Mouse (Mus musculus) brain, adult 2 months (tissue): ENCODE results near the gene Dok5.
A peak's percentile ranks its signal among the peaks of the same experiment; 100 is the strongest.

Source experiments
- DNase-seq: peaks from one replicate; pipeline ENCODE4 v3.0.0; 2011; ENCODE audit warnings: low read depth, low spot score

Gene Dok5

DNA sequence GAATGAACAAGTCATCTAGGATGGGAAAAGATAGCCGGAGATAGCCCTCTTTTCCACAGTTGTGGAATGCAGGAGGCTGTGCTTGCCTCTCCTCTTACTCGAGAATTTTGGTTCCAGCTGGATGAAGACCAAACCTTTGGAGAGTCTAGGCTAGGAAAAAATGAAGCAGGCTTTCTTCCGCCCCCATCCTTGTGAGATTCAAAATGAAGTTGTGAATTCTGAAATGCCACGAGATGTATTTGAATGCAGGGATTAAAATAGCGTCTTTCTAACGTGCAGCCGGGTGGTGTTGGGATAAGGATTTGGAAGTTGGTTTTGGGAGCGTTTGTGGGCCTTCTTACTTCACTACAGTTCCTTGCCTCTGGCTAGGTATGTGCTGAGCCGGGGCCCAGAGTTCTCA, 6.8 kb downstream of the Dok5 start:
- peak; percentile 90 for DNase-seq

DNA sequence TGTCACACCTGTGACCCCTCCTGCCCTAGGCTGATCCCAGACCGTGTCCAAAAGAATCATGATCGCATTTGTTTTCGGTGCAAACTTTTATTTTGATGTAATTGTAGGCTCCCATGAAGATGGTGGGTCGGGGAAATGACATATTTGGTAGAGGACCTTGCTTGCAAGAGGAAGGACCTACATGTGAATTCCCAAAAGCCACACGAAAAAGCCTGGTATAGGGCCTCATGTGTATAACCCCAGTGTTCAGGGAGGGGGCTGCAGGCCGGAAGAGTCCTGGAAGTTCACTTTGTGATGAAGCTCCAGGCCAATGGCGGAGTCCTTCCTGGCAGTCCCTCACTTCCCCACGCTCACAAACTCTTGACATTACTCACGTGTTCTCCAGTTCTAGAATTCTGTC, 7.3 kb downstream of the Dok5 start:
- no peak for DNase-seq

DNA sequence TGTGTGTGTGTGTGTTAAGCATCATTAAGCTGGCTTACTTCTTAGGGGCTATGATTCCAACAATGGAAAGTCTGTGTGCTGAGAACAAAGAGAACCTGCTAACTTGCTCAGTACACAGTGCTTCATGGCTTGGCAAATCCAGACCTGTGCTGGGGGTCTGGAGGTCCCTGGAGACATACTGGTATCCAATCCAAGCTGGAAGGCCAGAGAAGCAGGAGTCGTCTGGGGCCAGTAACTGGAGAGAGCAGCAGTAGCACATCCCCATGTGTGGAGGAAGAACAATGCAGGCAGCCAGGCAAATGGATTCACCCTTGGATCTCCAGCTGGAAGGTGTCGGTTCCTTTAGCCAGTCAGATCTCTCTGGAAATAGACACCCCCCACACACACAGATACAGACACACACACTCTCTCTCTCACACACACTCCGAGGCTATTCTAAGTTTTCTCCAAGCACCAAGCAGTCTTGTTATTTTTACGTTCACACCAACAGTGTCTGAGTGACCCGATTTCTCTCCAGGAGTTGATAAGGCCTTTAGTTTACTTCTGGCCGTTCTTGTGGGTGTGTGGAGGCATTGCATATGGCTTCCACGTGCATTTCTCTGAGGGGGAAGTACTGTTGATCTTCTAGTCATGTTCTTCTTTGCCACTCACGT, 8.2 kb downstream of the Dok5 start:
- DNase-seq, result peak; percentile 77

DNA sequence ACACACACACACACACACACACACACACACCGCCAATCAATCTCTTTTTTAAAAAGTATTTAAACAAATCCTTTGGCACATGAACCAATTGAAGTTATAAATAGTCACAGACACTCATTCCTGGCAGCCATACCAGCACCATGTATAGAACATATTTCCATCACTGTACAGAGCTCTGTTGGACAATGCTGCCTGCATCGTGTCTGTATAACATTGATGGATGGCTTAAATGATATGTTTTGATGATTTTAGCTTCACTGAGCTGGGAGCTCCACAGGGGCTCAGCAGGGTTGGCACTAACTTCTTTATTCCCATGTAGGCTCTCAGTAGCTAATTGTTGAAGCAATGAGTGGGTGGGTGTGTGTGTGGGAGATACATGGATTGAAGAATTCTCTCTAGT, 11.9 kb downstream of the Dok5 start:
- DNase-seq, result no peak

DNA sequence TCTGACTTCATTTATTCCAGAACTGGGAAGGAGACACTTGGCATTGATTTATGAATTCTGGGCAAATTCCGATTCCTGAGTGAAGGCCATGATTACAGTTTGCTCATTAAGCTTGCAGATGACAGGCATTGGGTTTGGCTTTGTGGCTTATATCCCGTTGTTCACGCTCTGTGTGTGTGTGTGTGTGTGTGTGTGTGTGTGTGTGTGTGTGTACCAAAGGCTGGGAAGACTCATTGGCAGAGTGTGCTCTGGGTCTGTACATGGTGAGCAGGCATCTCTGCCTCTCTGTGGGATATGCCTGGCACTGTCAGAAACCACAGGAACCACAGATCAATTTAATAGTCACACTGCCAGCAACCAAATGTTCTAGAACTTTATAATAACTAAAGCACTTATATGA, 17.3 kb downstream of the Dok5 start:
- DNase-seq, result no peak

DNA sequence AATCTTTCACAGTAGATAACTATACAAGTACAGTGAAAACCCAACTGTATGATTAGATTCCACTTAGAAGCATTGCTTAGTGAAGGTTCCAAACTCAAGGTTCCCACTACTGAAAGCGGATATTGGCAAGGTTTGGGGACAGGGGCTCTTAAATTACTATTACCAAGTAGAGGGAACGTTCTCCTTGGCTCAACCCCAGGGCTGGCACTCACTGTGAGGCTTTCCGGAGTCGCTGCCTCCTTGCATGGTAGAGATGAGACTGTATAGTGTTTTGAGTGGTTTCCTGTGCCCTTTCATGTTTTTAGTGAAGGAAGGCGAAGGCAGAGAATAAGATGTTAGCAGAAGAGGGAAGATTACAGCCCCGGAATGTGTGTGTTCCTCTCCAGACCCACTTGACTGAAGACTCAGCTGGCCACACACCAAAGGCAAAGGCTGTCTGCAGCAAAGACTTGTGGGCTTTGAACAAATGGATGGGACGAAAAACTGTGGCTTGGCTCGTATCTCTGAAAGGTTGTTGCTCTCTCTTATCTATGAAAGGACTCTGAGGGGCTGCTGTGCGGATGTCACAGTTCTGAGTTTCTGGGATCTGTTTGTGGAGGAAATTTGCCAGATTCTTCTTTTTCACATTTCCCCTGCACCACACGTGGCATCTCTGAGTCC, 20.7 kb downstream of the Dok5 start:
- DNase-seq, result no peak

DNA sequence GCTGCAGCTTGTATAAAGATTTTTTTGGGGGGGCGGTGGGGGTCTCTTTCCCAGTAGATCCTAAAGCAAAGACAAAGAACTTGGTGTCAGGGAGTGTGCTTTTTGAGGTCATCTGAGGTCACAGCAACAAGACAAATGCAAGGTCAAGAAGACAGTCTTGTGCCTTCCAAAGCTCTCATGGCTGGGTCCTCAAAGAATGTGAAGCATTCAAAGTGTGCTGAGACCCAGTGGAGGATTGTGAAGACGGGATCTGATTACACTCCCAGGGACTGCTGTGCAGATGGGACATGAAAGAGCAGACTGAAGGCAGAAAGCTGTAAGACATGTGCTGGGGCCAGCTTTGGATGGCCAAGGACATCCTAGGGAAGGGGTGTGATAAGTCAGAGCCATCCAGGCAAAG, 24.2 kb downstream of the Dok5 start:
- DNase-seq, result no peak

DNA sequence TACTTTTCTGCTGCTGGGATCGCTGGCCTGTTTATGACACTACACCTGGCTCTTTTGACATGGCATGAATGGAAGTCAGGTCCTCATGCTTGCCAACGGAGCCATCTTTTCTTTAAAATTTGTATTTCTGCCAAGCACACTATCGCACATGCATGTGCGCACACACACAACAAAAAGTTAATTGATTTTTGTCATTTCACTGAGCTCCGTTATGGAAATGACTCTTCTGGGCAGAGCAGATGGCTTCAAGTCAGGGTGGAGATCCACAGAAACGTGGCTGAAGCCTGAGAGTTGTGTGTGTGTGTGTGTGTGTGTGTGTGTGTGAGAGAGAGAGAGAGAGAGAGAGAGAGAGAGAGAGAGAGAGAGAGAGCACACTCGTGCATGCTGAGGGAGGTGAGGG, 25.1 kb downstream of the Dok5 start:
- no peak for DNase-seq

DNA sequence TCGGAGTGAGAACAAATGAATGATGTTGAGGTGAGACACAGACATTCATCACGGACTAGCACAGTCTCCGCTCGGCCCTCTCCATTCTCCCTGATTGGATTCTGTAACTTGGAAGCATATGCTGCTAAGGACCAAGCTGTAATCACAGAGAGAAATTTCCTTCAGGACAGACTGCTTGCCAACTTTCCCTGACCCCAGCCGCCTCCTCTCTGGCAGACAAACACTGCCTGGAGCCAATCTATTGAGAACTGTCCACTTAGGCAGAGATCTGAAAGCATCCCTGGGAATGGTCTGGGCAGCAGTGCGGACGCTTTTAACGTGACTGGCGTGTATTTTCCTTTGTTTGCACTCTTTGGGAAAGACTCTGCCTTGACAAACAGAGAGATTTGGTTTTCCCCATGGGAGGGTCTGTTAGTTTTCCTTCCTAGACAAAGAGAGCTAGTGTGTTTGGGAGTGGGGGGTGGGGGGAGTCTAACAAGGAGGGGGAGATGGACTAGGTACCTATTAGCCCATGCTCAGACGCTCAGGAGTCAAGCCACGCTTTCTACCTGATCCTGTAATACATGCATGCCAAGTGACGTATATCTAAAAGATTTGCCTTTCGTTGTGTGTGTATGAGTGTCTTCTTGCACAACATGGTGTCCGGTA, 25.7 kb downstream of the Dok5 start:
- DNase-seq, result no peak

DNA sequence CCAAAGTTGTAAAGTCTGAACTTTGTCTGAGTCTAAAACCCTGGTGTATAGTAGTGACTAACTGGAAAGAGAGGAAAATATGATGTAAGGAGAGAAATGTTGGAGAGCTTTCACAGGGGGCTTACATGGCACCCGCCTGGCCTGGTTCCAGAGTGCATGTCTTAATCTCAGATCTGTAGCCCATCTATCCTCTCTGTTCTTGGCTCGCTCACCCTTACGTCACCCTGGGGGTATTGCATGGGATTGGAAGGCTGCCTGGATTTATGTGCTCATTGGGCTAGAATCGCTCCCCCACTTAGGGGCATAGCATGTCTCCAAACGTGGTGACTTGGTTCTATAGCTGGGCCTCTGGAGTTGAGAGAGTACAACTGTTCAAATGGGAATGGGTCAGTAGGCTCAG, 26.6 kb downstream of the Dok5 start:
- no peak for DNase-seq

DNA sequence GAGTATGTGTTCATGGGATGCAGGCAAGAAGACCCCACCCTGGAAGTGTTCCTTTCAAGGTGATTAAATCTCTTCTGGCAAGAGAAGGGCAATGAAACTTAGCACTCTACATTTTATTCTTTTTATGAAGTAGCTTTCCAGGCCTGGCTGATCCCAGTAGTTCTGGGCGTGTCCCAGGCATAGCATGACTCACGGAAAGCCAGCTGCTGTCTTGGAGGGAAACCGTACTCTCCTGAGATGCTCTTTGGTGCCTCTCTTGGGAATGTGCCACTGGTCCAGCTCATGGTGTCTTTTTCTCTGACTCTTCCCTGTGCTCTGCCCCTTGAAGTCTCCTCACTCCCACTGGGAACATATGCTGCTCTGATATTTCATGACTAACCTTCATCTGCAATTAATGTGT, 33.1 kb downstream of the Dok5 start:
- peak; percentile 82 for DNase-seq

DNA sequence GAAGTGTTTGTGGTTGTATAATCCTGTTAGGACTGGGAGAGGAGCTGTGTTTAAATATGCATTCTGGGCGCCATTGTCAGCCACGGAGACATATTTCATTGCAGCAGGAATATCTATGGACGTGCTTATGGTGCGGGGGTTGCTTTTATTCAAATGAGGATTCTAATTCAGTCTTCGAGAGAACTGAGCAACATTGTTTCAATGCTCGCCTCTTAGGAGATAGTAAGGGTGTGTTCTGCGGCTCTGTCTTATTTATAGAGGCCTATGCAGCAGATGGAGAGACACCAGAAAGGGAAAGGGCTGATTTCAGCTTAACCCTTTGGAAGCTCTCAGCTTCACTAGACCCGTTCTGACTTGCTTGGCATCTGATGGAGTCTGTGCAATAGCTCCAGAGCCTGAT, 35.6 kb downstream of the Dok5 start:
- DNase-seq, result peak; percentile 88

DNA sequence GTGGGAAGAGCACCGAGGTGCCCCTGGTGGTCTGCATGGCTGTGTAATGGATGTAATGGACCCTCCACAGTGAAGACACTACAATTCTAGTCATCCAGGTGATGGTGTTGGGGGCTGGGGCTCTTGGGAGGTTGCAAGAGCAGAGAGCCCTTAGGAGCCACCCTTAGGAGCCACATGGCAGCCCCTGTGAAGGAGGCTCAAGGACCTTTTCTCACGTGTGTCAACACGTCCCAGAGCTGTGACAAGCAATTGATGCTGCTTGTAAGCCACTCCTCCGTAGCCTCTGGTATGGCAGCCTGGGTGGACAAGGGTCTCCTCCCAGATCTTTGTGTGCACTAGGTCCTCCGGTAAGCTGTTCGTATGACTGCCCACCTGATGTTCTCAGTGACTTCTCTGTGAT, 37.1 kb downstream of the Dok5 start:
- no peak for DNase-seq

DNA sequence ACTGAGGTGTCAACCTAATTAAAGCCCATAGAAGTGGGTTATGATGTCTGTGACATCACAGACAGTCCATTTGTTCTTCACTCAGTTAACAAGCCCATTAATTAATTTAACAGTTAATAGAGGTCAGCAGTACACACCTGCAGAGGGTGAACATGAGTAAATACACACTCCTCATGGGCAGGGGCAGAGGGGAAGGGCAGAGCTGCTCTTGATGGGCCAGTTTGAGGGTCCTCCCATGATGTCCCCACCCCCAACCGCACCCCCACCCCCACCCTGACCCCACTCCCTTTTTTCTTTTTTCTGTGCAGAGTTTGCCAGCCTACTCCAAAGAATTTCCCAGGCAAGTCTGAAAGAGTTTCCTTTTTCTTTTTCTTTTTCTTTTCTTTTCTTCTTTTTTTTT, 39.9 kb downstream of the Dok5 start:
- no peak for DNase-seq

DNA sequence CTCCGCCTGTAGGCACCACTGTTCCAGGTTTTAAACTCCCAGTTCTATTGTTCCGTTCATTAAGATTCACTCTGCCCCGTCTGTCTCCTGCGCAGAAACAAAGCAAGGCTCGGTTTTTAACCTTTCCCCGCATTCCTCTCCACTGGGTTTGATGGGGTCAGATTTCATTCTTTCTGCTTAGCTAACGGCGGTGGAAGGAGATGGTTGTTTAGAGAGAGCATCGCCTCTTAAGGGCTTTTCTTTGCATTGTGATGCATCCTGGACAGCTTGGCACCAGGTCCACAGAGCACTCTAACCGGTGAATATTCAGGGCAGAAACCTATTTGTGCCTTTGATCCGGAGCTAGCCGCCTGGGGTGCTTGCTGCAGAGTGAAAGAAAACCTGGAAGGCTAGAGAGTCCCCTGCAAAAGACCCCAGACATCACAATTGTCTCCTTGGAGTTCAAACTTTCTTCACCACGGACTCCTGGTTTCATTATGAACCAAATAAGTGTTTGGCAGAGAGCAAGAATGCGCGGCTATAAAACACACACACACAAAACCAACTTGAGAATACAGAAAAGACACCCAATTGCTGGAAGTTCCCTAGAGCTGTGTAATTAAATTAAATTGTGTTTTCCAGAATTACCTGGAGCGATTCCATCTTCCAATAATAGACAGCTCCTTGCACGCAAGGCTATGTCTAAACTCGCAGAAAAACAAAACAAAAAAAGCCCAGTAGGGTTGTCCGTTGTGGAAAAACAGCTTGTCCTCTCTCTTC, 40.7 kb downstream of the Dok5 start:
- DNase-seq, result no peak

DNA sequence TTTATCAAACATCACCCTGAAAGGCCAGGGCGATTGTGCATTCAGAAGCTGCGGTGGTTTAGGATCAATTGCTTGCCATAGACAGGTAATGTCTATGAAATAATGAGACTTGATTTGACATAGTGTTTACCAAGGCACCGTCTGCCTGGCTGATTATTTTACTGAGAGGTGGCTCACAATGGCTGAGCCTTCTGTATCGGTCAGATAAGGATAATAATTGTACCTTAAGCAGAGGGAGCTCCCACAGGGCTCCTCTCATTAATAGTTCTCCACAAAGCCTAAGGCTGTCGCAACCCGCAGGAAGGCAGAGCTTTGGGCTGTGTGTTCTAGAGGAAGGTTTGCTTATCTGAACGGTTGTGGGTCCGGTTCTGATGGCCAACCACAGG, 41.3 kb downstream of the Dok5 start:
- no peak for DNase-seq

DNA sequence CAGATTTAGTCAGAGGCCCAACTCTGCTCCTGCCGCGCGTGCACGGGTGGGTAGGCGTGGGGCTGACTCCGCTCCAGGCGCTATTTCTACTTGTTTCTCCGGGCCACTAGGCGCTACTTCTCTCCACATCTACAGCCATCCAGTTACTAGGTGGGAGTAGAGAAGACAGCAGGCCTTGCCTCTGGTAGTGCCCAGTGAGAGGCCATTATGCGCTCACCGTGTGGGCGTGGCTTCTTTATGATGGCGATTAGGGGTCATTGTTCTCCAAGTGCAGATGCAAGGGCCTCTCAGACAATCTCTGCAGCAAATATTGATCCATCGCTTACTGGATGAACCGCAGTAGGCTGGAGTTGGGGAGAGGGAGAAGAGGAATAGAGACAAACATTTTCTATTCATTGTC, 44.0 kb downstream of the Dok5 start:
- no peak for DNase-seq

DNA sequence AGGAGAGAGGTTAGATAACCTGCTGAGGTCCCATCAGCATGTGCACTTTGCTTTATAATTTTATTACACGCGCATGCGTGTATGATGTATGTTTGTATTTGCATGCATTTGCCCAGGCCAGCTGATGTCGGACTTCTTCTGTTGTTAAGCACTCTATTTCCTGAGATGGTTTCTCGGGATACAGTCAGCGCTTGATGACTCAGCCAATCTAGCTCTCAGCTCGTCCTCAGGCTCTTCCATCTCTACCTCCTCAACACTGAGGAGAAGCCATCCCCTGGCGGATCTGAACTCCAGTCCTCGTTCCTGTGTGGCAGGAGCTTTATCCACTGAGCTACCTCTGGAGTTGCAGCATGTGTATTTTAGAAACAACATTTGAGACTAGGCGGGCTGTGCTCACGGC, 44.5 kb downstream of the Dok5 start:
- peak; percentile 72 for DNase-seq

DNA sequence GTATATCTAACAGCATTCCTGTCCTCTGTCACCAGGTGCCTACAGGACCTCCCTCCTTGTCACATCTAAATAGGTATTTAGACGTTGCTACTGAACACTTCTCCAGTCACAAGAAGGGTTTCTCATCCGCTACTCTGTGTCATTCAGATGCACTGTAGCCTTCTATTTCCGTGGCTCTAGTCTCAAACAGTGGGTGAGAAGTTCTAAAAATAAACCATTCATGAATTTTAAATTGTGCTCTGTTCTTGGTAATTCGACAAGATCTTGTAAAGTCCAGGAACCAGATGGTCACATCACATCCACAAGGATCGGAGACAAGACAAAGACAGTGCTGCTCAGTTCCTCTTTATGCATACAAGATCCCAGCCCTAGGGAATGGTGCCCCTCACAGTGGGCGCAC, 46.0 kb downstream of the Dok5 start:
- peak; percentile 70 for DNase-seq

DNA sequence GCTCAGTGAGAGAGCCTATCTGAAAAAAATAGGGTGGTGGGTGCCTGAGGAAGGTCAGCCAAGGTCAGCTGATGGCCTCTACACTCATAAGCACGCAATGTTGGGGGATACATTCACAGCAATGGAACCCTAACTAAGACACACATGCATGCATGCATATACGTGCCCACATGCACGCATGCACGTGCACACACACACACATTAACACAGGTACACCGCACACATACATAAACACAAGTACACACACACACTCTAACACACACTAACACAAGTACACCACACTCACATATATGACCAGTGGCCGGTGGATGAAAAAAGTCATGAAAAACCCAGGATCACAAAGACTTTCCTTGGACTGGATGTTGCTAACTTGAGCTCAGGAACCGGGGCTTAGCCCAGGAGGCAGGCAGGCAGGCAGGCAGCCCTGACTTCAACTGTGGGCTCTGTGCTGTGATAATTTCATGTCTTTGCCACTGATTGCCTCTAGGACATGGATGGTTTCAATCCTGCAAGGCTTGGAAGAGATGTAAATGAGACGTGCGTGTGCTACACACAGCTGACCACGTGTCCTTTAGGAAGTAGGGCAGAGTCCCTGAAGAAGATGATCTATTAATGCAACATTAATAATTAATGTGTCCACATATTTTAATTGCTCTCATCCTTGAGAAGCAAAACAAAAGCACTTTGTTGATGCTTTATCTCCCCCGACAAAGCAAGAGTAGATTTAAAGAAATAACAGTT, 48.6 kb downstream of the Dok5 start:
- no peak for DNase-seq

DNA sequence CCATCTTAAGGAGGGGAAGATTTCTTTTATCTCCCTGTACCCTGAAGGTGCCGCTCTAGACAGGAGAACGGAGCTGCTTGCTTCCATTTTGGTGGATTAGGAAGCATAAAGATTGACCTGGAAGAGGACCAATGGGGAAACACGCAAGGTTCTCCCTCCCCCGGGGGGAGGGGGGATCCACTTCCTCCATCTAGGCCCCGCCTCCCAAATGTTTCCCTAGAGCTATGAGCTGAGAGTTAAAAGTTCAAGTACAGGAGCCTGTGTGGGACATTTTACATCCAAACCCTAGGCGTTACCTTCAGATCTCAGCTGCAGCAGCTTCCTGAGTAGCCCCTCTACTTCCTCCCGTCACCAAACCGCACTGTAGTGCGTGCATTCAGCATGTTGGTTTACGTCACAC, 56.5 kb downstream of the Dok5 start:
- DNase-seq, result no peak
